Mouse (Mus musculus) stomach, postnatal 0 days (tissue): ENCODE data around the gene Snx32. TPM values are rescaled to one million over a fixed set of nuclear protein-coding genes. Genes with fewer than 3 reads are reported as not detected.

ENCODE experiments used
- ATAC-seq: fragments of 200-750 bp; cut with Nextera tagmentation; 2 replicates; pipeline ENCODE4 v1.8.0; 2017; ENCODE audit not compliant: low FRiP score, low TSS enrichment
- DNase-seq: peaks from one replicate; pipeline ENCODE4 v3.0.0-alpha.2; 2016; ENCODE audit warnings: low spot score
- H3K27ac ChIP-seq: fragments of 300-500 bp; sonication (generic); replicated peaks from 2 replicates; pipeline ENCODE4 v1.5.1; 2014; ENCODE audit warnings: mild to moderate bottlenecking, control low read depth
- H3K27me3 ChIP-seq: fragments of 300-500 bp; sonication (generic); 2 replicates; pipeline ENCODE4 v1.6.1; 2014; ENCODE audit warnings: low read length; ENCODE audit not compliant: control insufficient read depth, insufficient read depth
- H3K36me3 ChIP-seq: fragments of 300-500 bp; sonication (generic); 2 replicates; pipeline ENCODE4 v1.6.1; 2014; ENCODE audit warnings: low read length, mixed read lengths; ENCODE audit not compliant: control insufficient read depth, insufficient read depth
- H3K4me1 ChIP-seq: fragments of 300-500 bp; sonication (generic); replicated peaks from 2 replicates; pipeline ENCODE4 v1.6.1; 2014; ENCODE audit warnings: antibody characterized with exemption; ENCODE audit not compliant: control insufficient read depth, insufficient read depth
- H3K4me2 ChIP-seq: fragments of 300-500 bp; sonication (generic); replicated peaks from 2 replicates; pipeline ENCODE4 v1.6.1; 2014; ENCODE audit warnings: low read depth, mild to moderate bottlenecking, control low read depth, moderate library complexity
- H3K4me3 ChIP-seq: fragments of 300-500 bp; sonication (generic); 2 replicates; pipeline ENCODE4 v1.5.1; 2014; ENCODE audit warnings: low read depth, low read length, control low read depth
- H3K9ac ChIP-seq: fragments of 300-500 bp; sonication (generic); 2 replicates; pipeline ENCODE4 v1.6.1; 2014; ENCODE audit warnings: mild to moderate bottlenecking, low read length, control low read depth, mixed read lengths
- H3K9me3 ChIP-seq: fragments of 300-500 bp; sonication (generic); 2 replicates; pipeline ENCODE4 v1.6.1; 2016; ENCODE audit warnings: low read length; ENCODE audit not compliant: control insufficient read depth
- CTCF ChIP-seq: IDR thresholded peaks from 2 replicates; pipeline ENCODE4 v1.5.1; 2016; ENCODE audit warnings: antibody characterized with exemption, low read depth, mild to moderate bottlenecking, moderate library complexity
- EP300 ChIP-seq: optimal IDR thresholded peaks from 2 replicates; pipeline ENCODE3; 2016; ENCODE audit warnings: antibody characterized with exemption
- WGBS: fragments of 180-500 bp; shearing (Covaris S2); extraction: QIAGEN DNeasy Blood & Tissue Kit; methylation state at CpG from one replicate; pipeline ENCODE4 v1.1.7; 2014; 5-methylcytosine and 5-hydroxymethylcytosine counted together
- polyA plus RNA-seq: library from polyadenylated mRNA; unstranded; fragments of >200 nt; fragmentation: Nextera tagmentation; extraction: Ambion mirVana; gene quantifications from 2 replicates; pipeline ENCODE4 v1.2.1, GENCODE M21; 2015

The Snx32 gene
- polyA plus RNA-seq, 1 experiment from 2014 or later: 2.8 TPM

DNA sequence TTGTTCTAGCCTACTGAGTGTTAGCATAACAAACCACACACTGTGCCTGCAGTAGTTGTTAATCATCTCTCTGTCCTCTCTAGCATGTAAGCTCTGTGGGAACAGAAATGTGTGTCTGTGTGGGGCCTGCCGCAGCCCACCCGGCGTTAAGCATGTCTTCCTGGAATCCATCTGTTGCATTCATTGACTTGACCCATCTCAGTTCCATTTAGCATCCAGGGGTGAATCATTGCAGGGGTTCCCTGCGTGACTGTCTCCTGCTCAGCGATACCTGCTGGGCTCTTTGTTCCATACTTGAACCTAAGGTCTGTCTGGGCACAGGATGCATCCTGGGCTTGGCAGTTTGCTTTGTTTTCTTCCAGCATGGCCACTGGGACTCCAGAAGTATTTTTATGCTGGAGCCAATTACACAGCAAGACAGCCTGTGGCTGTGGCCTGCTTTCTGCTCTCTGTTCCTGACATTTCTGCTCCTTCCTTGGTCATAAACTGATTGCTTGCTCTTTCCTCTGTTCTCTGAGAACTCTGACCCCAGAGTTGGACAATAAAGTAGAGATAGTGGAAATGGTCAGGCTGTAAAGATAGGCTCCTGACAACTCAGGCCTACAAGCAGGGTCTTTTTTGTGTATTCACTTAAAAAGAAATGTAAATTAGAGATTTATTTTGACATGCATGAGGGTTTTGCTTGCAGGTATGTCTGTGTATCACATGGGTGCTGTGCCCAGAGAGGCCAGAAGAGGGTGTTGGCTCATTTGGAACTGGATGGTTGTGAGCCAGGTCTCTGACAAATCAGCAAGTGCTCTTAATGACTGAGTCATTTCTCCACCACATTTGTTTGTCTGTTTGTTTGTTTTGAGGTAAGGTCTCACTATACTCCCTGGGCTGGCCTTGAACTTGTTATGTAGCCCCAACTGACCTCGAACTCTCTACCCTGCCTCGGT is 5.8 kb upstream of the Snx32 start:
- WGBS: 85% methylated on average over 7 of the region's 7 CpGs
- no peak for ATAC-seq

DNA sequence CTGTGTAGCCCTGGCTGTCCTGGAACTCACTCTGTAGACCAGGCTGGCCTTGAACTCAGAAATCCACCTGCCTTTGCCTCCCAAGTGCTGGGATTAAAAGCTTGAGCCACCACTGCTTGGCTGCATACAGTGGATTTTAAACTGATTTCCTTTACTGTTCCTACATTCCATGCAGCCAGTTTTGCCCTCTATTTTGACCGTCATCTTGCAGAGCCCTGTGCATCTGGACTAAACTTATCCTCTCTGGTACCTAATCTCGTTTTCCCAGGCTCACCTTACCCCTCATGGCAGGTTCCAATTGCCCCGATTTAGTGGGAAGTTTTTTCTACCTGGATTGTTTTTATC is 2.6 kb upstream of the Snx32 start:
- ATAC-seq (no peak), DNase-seq (no peak)
- H3K27me3 ChIP-seq: no peaks in the 10 kb centered on the region
- 75% methylated on average over 3 of the region's 3 CpGs for WGBS
- TF ChIP-seq CTCF (no peak), EP300 (no peak)
- no peak overlapping the region for H3K4me3 ChIP-seq
- no peak overlapping the region for H3K4me2 ChIP-seq
- H3K9me3 ChIP-seq: no peaks in the 10 kb centered on the region
- H3K9ac ChIP-seq: no peak overlapping the region
- no peaks in the 10 kb centered on the region for H3K36me3 ChIP-seq
- no peak overlapping the region for H3K27ac ChIP-seq
- H3K4me1 ChIP-seq: peaks cover 5% of the 10 kb centered on the region; the same call in 1 of the 2 replicates

More for the DNA sequence above, 5.8 kb upstream of the Snx32 start:
- Histone ChIP-seq H3K4me2 (no peak overlapping the region), H3K36me3 (no peaks in the 10 kb centered on the region), H3K4me1 (peaks cover 2% of the 10 kb centered on the region; the same call in 1 of the 2 replicates), H3K4me3 (no peak overlapping the region), H3K27ac (no peak overlapping the region), H3K27me3 (no peaks in the 10 kb centered on the region), H3K9ac (no peak overlapping the region), H3K9me3 (no peaks in the 10 kb centered on the region)
- TF ChIP-seq CTCF (peak; percentile 50), EP300 (no peak)
- no peak for DNase-seq

GRCm38 (mm10) chr19:5512091-5513004 is 2.0 kb upstream of the Snx32 start:
- no peak overlapping the region for H3K4me3 ChIP-seq
- peaks cover 5% of the 10 kb centered on the region; the same call in 1 of the 2 replicates for H3K4me1 ChIP-seq
- no peak for TF ChIP-seq EP300
- DNase-seq: no peak
- 70% methylated on average over 12 of the region's 12 CpGs for WGBS
- no peak for ATAC-seq
- no peaks in the 10 kb centered on the region for H3K27me3 ChIP-seq
- no peaks in the 10 kb centered on the region for H3K36me3 ChIP-seq
- H3K27ac ChIP-seq: no peak overlapping the region
- H3K9ac ChIP-seq: no peak overlapping the region
- H3K4me2 ChIP-seq: peak overlapping the region; percentile 25
- H3K9me3 ChIP-seq: no peaks in the 10 kb centered on the region

DNA sequence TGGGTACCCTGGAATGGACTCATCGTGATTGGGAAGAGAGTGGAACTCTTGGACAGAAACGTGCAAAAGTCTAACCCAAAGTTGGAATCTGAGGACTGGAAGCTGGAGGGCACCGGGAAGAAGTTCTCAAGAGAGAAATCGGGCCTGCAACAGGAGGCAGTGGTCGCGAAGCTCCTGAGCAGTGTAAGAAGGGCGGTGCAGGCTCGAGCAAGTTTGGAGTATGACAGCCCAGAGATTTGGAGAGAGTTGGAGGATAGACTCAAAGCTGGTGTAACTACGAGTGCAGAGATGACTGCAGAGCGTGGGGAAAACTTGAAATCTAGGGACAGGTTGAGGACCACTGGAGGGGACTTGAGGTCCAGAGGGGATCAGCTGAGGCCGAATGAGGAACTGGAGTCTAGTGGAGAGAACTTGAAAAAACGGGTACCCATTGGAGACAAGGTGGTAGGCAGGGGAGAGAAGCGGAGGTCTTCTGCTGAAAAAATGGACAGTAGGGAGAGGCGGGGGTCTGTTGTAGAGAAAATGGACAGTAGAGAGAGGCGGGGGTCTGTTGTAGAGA is 815 bp upstream of the Snx32 start:
- no peaks in the 10 kb centered on the region for H3K9me3 ChIP-seq
- H3K27ac ChIP-seq: peak overlapping the region; percentile 67; the same call in 1 of the 2 replicates
- DNase-seq (no peak), ATAC-seq (no peak)
- no peaks in the 10 kb centered on the region for H3K27me3 ChIP-seq
- peaks cover 5% of the 10 kb centered on the region; the same call in 1 of the 2 replicates for H3K4me1 ChIP-seq
- no peak for TF ChIP-seq CTCF
- TF ChIP-seq EP300: no peak
- H3K9ac ChIP-seq: peak overlapping the region; percentile 59
- WGBS: 41% methylated on average over 15 of the region's 15 CpGs
- no peaks in the 10 kb centered on the region for H3K36me3 ChIP-seq
- H3K4me3 ChIP-seq: peak overlapping the region; percentile 44
- H3K4me2 ChIP-seq: peak overlapping the region; percentile 77

GRCm38 (mm10) chr19:5503687-5504086 is 6.7 kb downstream of the Snx32 start, which contains the start of gene 1700020D05Rik:
Gene 1700020D05Rik, minus strand, starts transcription at chr19:5503787.
- Histone ChIP-seq H3K9me3 (no peaks in the 10 kb centered on the region), H3K4me3 (no peak within 1 kb of the TSS), H3K36me3 (no peaks in the 10 kb centered on the region), H3K27ac (no peak within 1 kb of the TSS), H3K4me2 (no peak within 1 kb of the TSS), H3K4me1 (no peaks in the 10 kb centered on the region), H3K27me3 (no peaks in the 10 kb centered on the region), H3K9ac (no peak within 1 kb of the TSS)
- ATAC-seq (no peak), DNase-seq (no peak)
- TF ChIP-seq EP300: no peak
- no peak for TF ChIP-seq CTCF
- 55% methylated on average over 17 of the region's 17 CpGs for WGBS
